Mouse (Mus musculus) limb, embryonic 13.5 days (tissue): ENCODE measurements around the gene Cntd1. TPM values are rescaled to one million over a fixed set of nuclear protein-coding genes. Genes with fewer than 3 reads are reported as not detected.
A peak's percentile ranks its signal among the peaks of the same experiment; 100 is the strongest.

ENCODE experiments used
- ATAC-seq: fragments of 200-750 bp; cut with Nextera tagmentation; 2 replicates; pipeline ENCODE4 v1.8.0; 2017; ENCODE audit warnings: low read depth, moderate number of reproducible peaks, moderate TSS enrichment; ENCODE audit not compliant: low FRiP score
- H3K27ac ChIP-seq: fragments of 300-500 bp; sonication (generic); 2 replicates; pipeline ENCODE4 v1.5.1; 2015; ENCODE audit warnings: inconsistent platforms, mild to moderate bottlenecking, moderate library complexity
- H3K27me3 ChIP-seq: fragments of 300-500 bp; sonication (generic); 2 replicates; pipeline ENCODE4 v1.6.1; 2015; ENCODE audit warnings: mild to moderate bottlenecking, inconsistent platforms
- H3K36me3 ChIP-seq: fragments of 300-500 bp; sonication (generic); 2 replicates; pipeline ENCODE4 v1.6.1; 2015; ENCODE audit warnings: inconsistent platforms, mild to moderate bottlenecking, moderate library complexity
- H3K4me1 ChIP-seq: fragments of 300-500 bp; sonication (generic); 2 replicates; pipeline ENCODE4 v1.6.1; 2015; ENCODE audit warnings: inconsistent platforms
- H3K4me2 ChIP-seq: fragments of 300-500 bp; sonication (generic); replicated peaks from 2 replicates; pipeline ENCODE4 v1.6.1; 2015; ENCODE audit warnings: inconsistent platforms, mild to moderate bottlenecking, moderate library complexity
- H3K4me3 ChIP-seq: fragments of 300-500 bp; sonication (generic); 2 replicates; pipeline ENCODE4 v1.5.1; 2015; ENCODE audit warnings: moderate library complexity, mild to moderate bottlenecking, inconsistent platforms
- H3K9ac ChIP-seq: fragments of 300-500 bp; sonication (generic); 2 replicates; pipeline ENCODE4 v1.6.1; 2015; ENCODE audit warnings: mild to moderate bottlenecking, inconsistent platforms
- H3K9me3 ChIP-seq: fragments of 300-500 bp; sonication (generic); 2 replicates; pipeline ENCODE4 v1.6.1; 2016; ENCODE audit warnings: inconsistent platforms
- WGBS: fragments of 180-500 bp; shearing (Covaris S2); methylation state at CpG from one replicate; pipeline ENCODE4 v1.1.7; 2015; 5-methylcytosine and 5-hydroxymethylcytosine counted together
- polyA plus RNA-seq: library from polyadenylated mRNA; unstranded; fragments of >200 nt; fragmentation: Nextera tagmentation; extraction: Ambion mirVana; gene quantifications from 2 replicates; pipeline ENCODE4 v1.2.1, GENCODE M21; 2015

Cntd1 gene
- polyA plus RNA-seq, 1 experiment from 2014 or later: 1.9 TPM

- no peak overlapping the region for H3K4me3 ChIP-seq
- 20% methylated on average over 5 of the region's 5 CpGs for WGBS
- H3K36me3 ChIP-seq: no peaks in the 10 kb centered on the region
- peak overlapping the region; percentile 73 for H3K27ac ChIP-seq
- no peak overlapping the region for H3K4me2 ChIP-seq
- no peaks in the 10 kb centered on the region for H3K27me3 ChIP-seq
- H3K9me3 ChIP-seq: no peaks in the 10 kb centered on the region
- ATAC-seq: no peak
- H3K4me1 ChIP-seq: no peaks in the 10 kb centered on the region; the same call in 1 of the 2 replicates
- peak overlapping the region; percentile 40; the same call in 1 of the 2 replicates for H3K9ac ChIP-seq
Measured at GRCm38 (mm10) chr11:101238071-101238647, 40.7 kb upstream of the Cntd1 start.

- ATAC-seq: no peak
- Histone ChIP-seq H3K36me3 (no peaks in the 10 kb centered on the region), H3K9ac (no peak overlapping the region), H3K9me3 (no peaks in the 10 kb centered on the region), H3K4me3 (no peak overlapping the region), H3K4me1 (peaks cover 32% of the 10 kb centered on the region), H3K4me2 (peak overlapping the region; percentile 98), H3K27ac (no peak overlapping the region), H3K27me3 (peaks cover 14% of the 10 kb centered on the region)
- 2% methylated on average over 4 of the region's 4 CpGs for WGBS
Measured at GRCm38 (mm10) chr11:101245071-101245470, 33.7 kb upstream of the Cntd1 start.

- peaks cover 14% of the 10 kb centered on the region for H3K27me3 ChIP-seq
- H3K9ac ChIP-seq: peak within 1 kb of the TSS; percentile 77
- peaks cover 32% of the 10 kb centered on the region for H3K4me1 ChIP-seq
- peak within 1 kb of the TSS; percentile 55; the same call in 1 of the 2 replicates for H3K27ac ChIP-seq
- H3K36me3 ChIP-seq: no peaks in the 10 kb centered on the region
- ATAC-seq: peak; percentile 64
- WGBS: 1% methylated on average over 58 of the region's 63 CpGs
- no peaks in the 10 kb centered on the region for H3K9me3 ChIP-seq
- peak within 1 kb of the TSS; percentile 64 for H3K4me3 ChIP-seq
- H3K4me2 ChIP-seq: peak within 1 kb of the TSS; percentile 98
Measured at GRCm38 (mm10) chr11:101245855-101246701, 32.7 kb upstream of the Cntd1 start, which contains the start of gene Ramp2. TSS of gene Ramp2 (plus strand) at chr11:101246028.

GRCm38 (mm10) chr11:101246702-101247012 is 32.2 kb upstream of the Cntd1 start:
- no peak; the same call in 1 of the 2 replicates for ATAC-seq
- no peaks in the 10 kb centered on the region for H3K36me3 ChIP-seq
- peak overlapping the region; percentile 77 for H3K9ac ChIP-seq
- WGBS: 6% methylated on average over 7 of the region's 7 CpGs
- peak overlapping the region; percentile 64 for H3K4me3 ChIP-seq
- H3K27ac ChIP-seq: peak overlapping the region; percentile 55; the same call in 1 of the 2 replicates
- H3K9me3 ChIP-seq: no peaks in the 10 kb centered on the region
- peaks cover 14% of the 10 kb centered on the region for H3K27me3 ChIP-seq
- H3K4me1 ChIP-seq: peaks cover 32% of the 10 kb centered on the region
- peak overlapping the region; percentile 98 for H3K4me2 ChIP-seq

GRCm38 (mm10) chr11:101247521-101248030 is 31.2 kb upstream of the Cntd1 start:
- Histone ChIP-seq H3K9me3 (no peaks in the 10 kb centered on the region), H3K9ac (no peak overlapping the region; the same call in 1 of the 2 replicates), H3K27me3 (peaks cover 14% of the 10 kb centered on the region), H3K4me2 (peak overlapping the region; percentile 98), H3K36me3 (no peaks in the 10 kb centered on the region), H3K4me1 (peaks cover 34% of the 10 kb centered on the region), H3K4me3 (peak overlapping the region; percentile 64; the same call in 1 of the 2 replicates), H3K27ac (no peak overlapping the region)
- ATAC-seq: no peak
- 85% methylated on average over 6 of the region's 6 CpGs for WGBS

GRCm38 (mm10) chr11:101248258-101248994 is 30.4 kb upstream of the Cntd1 start:
- H3K36me3 ChIP-seq: no peaks in the 10 kb centered on the region
- WGBS: 29% methylated on average over 14 of the region's 14 CpGs
- peaks cover 14% of the 10 kb centered on the region for H3K27me3 ChIP-seq
- peak overlapping the region; percentile 98; the same call in 1 of the 2 replicates for H3K4me2 ChIP-seq
- no peak for ATAC-seq
- H3K4me1 ChIP-seq: peaks cover 39% of the 10 kb centered on the region
- H3K27ac ChIP-seq: no peak overlapping the region
- no peak overlapping the region for H3K9ac ChIP-seq
- H3K9me3 ChIP-seq: no peaks in the 10 kb centered on the region
- H3K4me3 ChIP-seq: no peak overlapping the region

- H3K9me3 ChIP-seq: no peaks in the 10 kb centered on the region
- H3K4me2 ChIP-seq: no peak overlapping the region
- no peak overlapping the region for H3K27ac ChIP-seq
- peaks cover 2% of the 10 kb centered on the region for H3K36me3 ChIP-seq
- H3K9ac ChIP-seq: no peak overlapping the region
- ATAC-seq: no peak
- 75% methylated on average over 2 of the region's 2 CpGs for WGBS
- H3K4me1 ChIP-seq: peaks cover 30% of the 10 kb centered on the region
- no peak overlapping the region for H3K4me3 ChIP-seq
- H3K27me3 ChIP-seq: peaks cover 14% of the 10 kb centered on the region
Measured at GRCm38 (mm10) chr11:101251031-101251430, 27.8 kb upstream of the Cntd1 start.

- Histone ChIP-seq H3K4me2 (peak overlapping the region; percentile 78), H3K27ac (peak overlapping the region; percentile 88), H3K9ac (peak overlapping the region; percentile 93), H3K36me3 (peaks cover 14% of the 10 kb centered on the region), H3K9me3 (no peaks in the 10 kb centered on the region), H3K4me3 (peak overlapping the region; percentile 89), H3K27me3 (no peaks in the 10 kb centered on the region), H3K4me1 (peaks cover 20% of the 10 kb centered on the region)
- no peak for ATAC-seq
- 14% methylated on average over 7 of the region's 7 CpGs for WGBS
Measured at GRCm38 (mm10) chr11:101252941-101253340, 25.9 kb upstream of the Cntd1 start.

GRCm38 (mm10) chr11:101253613-101254389 is 25.0 kb upstream of the Cntd1 start, which contains the start of gene Vps25:
TSS of gene Vps25 (plus strand) at chr11:101253707.
- Histone ChIP-seq H3K36me3 (peaks cover 22% of the 10 kb centered on the region), H3K9me3 (no peaks in the 10 kb centered on the region), H3K4me1 (peaks cover 22% of the 10 kb centered on the region), H3K4me3 (peak within 1 kb of the TSS; percentile 89), H3K27ac (peak within 1 kb of the TSS; percentile 88), H3K9ac (peak within 1 kb of the TSS; percentile 93), H3K27me3 (no peaks in the 10 kb centered on the region), H3K4me2 (peak within 1 kb of the TSS; percentile 78)
- ATAC-seq: peak; percentile 79
- whole genome bisulfite sequencing: under 1% methylated on average over 40 of the region's 40 CpGs

GRCm38 (mm10) chr11:101255826-101256775 is 22.7 kb upstream of the Cntd1 start:
- Histone ChIP-seq H3K4me1 (peaks cover 41% of the 10 kb centered on the region), H3K4me2 (no peak overlapping the region), H3K27me3 (peaks cover 1% of the 10 kb centered on the region; the same call in 1 of the 2 replicates), H3K36me3 (peaks cover 28% of the 10 kb centered on the region), H3K27ac (no peak overlapping the region), H3K9me3 (no peaks in the 10 kb centered on the region), H3K9ac (no peak overlapping the region), H3K4me3 (no peak overlapping the region)
- 90% methylated on average over 13 of the region's 13 CpGs for whole genome bisulfite sequencing
- ATAC-seq: no peak
